Mouse (Mus musculus): ENCODE results near the gene Hist2h3c2. TPM values are rescaled to one million over a fixed set of nuclear protein-coding genes. Genes with fewer than 3 reads are reported as not detected.
"Not testable (repeated sequence)": the region's sequence is repeated elsewhere in the genome, so short reads cannot be mapped to it uniquely, and the experiment has no call there.

Hist2h3c2 gene
- total RNA-seq (2021), result 100 to 1,000 TPM; 135 to 152 TPM
- long read RNA-seq, experiment 1, result 0 reads
- long read RNA-seq, experiment 2, result 0 reads

DNA sequence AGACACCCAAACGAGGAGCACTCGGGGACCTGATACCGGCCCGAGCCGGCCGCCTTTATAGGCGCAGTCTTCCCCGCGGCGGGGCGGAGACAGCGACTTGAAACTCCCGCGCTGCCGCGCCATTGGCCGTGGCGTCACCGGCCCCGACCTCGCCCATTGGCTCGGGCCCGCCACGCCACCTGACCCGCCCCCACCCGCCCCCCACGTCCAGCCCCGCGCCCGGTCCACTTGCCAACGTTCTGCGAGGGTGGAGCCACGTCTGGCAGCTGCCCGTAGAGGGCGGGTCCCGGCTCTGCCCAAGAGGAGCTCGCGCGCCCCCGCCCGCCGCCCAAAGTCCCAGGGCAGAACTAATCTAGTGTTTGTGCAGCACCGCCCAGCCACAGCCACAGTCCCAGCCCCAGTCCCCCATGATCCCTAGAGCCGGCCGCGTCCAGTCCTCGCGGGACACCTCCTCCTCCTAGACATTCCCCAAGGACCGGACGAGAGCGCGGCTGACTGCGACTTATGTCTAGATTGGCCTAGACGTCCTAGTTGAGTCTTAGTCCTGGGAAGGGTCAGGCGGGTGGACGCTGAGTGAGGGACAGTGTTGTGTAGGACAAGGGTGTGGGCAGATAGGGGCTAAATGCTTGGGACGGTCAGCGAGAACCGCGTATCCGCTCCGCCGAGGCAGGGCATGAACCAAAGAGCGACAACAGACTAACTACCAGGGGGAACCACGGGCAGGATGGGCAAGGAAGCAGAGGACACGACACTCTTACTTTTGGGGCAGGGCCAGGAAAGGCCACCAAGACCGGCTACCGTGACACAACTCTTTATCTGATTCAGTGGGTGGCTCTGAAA lies at the start of gene Hist2h3c2:
Gene Hist2h3c2 (minus strand): TSS at position 174 of the 840 bp plus-strand sequence.
- DNase-seq, result peak; percentile 65

DNA sequence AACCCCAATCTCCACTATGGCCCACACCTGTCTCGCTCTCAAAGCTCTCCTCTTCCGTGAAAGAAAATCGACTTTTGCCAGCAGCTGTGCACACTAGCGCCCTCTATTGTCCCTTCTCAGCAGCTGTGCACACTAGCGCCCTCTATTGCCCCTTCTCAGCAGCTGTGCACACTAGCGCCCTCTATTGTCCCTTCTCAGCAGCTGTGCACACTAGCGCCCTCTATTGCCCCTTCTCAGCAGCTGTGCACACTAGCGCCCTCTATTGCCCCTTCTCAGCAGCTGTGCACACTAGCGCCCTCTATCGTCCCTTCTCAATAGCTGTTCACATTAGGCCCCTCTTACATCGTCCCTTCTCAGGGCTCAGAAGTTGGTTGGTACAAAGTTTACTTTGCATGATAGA lies 48.4 kb upstream of the Hist2h3c2 start:
- not testable (repeated sequence) for DNase-seq

DNA sequence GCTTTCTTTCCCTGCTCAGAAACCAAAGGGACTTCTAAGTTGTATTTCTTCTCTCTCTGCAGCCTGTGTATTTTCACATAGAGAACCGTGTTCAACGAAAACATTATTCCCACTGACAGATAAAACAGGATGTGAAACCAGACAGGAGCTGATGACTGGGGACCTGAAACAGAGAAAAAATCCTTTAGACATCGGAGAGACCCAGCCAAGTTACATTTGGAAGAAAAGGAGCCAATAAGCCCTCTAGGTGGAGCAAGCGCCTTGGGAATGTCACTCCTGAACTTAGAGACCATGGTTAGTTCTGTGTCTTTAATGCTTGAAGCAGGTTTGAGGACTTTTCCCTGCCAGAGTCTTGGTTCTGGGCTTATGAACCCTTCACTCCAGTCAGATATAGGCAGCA lies 45.5 kb upstream of the Hist2h3c2 start:
- DNase-seq, result peak; percentile 49

DNA sequence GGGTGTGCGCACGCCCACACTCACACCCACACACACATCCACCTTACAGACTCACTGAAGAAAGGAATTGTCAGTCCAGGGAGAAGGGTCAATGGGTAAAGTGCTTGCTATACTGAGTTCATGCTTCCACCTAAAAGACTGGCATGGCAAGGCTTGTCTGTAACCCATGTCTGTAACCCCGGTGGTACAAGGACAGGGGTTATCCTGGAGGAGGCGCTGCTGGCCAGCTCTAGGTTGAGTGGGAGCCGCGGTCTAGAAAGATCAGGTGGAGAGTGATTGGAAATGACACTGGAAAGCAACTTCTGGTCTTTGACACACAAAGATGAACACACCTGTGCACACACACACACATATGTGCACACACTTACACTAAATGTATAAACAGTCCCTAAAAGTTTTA lies 41.7 kb upstream of the Hist2h3c2 start:
- no peak for DNase-seq

DNA sequence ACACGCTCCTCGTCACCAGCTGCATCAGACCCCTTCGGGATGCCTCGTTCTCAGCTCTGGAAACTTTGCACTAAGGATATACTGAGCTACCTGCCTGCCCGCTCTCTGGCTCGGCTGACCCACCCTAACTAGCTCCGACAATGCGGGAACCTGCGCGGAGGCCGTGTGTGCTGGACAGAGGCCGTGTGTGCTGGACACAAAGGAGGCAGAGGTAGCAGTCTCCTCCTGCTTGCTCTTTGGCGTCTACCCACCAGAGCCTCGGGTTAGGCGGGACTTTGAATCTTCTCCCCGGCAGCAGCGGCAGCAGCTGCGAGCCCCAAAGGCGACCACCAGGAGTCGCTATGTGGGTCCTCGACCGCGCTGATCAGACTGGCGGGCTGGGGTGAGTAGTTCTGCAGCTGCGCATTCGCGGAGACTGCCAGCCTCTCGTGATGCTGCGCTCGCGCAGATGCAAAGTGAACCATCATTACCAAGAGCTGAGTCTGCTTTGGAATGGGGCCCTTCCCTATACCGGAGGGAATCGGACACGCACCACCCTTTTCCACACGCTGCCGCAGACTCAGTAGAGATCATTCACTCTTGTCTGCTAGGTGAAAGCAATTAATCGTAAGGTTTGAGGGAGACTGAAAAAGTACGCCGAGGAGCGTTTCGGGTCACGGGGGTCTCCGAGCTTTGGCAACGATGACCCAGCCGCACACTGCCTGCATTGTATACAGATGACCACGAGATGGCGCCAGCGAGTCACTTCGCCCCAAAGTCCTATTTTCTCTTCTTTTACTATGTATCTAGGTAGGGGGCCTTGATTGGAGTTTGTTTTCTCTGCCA lies 39.1 kb upstream of the Hist2h3c2 start:
- DNase-seq, result peak; percentile 94

DNA sequence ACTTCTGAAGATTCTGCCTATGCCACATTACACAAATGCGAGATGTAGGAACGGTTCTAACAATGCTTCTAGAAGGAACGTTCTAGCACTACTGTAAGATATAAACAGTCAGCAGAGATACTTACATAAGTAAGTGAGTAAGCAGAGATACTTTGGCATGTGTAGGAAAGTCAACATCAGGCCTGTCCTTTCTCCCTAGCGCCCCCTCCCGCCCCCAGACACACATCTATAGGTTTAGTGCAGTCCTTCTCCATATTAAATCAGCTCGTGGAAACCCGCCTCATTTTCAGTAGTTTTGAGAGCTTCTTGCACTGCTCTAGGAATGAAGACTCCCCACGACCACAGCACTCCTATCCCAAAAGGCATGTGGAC lies 38.5 kb upstream of the Hist2h3c2 start:
- DNase-seq, result peak; percentile 38

DNA sequence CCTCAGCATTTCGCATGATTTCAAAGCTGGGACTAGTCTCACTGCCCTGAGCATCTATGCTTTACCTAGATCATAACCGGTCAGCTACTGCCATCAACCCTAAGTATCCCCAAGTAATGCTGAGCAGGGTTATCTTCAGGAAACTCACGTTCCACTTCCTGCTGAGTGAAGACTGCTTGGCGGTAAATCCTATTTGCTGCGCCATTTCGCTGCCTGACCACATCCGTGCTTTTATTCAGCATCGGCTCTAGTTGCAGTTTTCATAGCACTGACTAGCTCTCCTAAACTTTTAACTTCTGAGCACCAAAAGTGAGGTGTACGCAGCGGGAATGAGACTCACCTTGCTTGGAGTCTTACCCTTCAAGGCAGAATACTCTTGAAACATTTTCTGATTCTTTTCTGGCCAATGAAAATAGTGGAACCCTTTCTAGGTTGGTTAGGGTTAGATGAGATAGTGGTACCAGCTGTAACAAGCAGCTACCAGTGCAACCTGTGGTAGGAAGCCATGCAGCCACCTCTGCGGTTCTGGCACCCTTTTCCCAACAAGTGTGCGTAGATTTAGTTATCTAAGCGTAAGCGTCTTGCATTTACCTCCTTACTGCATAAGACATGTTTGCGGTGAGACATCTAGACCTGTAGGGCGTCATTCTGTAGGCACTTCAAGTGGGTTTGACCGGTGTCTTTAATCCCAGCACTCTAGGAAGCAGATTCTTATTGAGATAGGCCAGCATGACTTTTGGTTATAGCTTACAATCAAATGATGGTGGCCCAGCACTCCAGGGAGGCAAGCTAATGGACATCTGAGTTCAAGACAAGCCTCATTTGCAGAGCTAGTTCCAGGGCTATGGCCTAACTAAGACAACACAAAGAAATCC lies 34.9 kb upstream of the Hist2h3c2 start:
- DNase-seq, result no peak

DNA sequence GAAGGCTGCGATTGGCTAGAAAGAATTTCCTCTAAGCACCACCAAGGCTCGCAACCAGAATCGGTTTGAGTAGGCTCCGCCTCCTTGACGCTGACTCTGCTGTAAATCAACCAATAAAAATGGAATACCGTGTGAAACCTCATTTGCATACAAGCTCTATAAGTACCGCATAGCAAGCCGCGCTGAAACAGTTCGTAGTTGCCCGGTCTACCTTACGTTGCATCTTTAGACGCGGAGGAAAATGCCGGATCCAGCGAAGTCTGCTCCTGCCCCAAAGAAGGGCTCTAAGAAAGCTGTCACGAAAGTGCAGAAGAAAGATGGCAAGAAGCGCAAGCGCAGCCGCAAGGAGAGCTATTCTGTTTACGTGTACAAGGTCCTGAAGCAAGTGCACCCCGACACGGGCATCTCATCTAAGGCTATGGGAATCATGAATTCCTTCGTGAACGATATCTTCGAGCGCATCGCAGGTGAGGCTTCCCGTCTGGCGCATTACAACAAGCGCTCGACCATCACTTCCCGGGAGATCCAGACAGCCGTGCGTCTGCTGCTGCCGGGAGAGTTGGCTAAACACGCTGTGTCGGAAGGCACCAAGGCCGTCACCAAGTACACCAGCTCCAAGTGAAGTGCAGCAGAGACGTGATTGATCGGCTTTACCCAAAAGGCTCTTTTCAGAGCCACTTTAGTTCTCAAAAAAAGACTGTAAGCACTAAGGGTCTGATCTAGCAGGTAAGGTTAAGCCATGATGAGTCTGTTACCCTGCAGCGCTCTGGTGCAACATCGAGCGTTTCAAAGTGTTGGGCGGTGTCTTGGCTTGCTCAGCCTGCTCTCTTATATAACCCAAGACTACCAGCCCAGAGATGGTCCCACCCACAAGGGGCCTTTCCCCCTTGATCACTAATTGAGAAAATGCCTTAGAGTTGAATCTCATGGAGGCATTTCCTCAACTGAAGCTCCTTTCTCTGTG lies 30.9 kb upstream of the Hist2h3c2 start, which contains the start of gene Hist2h2bb:
Gene Hist2h2bb (plus strand): TSS at position 242 of the 964 bp plus-strand sequence.
- DNase-seq, result peak; percentile 89

DNA sequence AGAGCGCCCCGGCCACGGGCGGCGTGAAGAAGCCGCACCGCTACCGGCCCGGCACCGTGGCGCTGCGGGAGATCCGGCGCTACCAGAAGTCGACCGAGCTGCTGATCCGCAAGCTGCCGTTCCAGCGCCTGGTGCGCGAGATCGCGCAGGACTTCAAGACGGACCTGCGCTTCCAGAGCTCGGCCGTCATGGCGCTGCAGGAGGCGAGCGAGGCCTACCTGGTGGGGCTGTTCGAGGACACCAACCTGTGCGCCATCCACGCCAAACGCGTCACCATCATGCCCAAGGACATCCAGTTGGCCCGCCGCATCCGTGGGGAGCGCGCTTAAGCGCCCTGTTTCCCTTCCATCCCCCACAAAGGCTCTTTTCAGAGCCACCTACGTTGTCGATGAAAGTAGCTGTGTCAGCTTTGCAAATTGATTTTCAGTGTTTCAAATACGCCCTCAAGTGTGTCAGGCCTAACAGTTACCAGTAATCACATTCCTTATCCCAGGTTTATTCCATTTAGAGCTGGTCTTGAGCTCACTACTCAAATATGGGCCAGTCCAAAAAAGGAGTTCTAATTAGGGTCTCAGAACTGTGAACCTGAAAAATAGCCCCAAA lies 29.9 kb upstream of the Hist2h3c2 start:
- peak; percentile 26 for DNase-seq

DNA sequence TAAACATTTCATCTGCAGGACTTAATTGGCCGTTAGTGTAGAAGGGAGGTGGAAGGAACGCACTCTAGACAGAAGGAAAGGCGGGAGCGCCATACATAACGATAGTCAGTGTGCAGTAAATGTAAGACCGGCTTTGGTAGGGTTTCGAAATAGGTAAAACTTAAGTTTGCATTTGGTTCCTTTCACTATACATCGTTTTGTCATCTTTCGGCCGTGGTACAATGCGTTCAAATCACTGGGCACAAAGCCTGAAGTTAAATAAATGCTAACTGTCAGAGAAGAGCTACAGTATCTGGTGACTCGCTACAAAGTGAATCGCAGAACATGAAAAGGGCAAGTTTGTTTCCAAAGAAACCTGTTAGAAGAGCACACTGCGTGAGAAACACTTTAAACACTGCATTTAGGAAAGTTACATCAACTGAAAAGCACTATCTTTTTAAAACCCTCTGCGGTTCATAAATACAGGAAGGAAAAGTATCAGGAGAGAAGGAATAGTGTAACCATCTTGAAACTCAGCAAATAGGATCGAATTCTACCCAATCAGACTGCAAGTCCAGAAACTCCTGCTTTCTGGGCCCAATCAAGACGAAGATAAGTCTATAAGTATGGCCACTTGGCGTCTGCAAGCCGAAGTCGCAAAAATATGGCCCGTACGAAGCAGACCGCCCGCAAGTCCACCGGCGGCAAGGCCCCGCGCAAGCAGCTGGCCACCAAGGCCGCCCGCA lies 29.3 kb upstream of the Hist2h3c2 start, which contains the start of gene Hist2h3b:
Gene Hist2h3b (plus strand): TSS at position 604 of the 725 bp plus-strand sequence.
- peak; percentile 91 for DNase-seq

DNA sequence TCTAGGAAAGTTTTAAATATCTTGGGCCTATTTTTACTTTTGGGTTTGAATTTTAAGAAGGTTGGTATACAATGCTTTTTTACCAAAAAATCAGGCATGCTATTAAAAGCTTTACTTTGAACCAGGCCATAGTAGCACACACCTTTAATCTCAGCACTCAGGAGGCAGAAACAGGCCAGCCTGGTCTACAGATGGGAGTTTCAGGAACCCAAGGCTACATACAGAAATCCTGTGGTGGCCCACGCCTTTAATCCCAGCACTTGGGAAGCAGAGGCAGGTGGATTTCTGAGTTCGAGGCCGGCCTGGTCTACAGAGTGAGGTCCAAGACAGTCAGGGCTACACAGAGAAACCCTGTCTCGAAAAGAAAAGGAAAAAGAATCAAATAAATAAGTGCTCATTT lies 28.6 kb upstream of the Hist2h3c2 start:
- no peak for DNase-seq

DNA sequence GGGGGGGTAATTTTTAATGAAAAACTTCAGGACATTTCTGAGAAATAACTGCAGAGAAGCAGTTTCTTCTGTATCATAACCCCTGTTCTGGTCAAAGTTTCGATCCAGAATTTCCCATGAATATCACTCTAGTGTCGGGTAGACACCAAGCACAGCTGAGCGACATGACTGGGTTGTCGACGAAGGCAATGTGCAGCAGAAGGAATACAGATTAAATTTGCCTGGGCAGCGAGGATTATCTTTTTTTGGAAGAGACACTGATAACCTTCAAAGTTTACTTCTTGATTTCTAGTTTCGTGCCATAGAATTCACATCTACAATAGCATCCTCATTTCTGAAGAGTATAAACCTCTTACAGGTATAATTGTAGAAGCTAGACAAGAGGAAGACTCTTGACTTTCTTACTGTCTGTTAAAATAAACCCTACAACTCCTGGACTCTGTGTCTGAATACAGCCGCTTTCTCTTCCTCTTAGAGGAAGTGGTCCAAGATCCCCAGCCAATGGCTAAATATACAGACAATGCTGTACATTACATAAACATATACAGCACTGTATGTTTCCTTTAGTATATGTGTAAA lies 27.3 kb upstream of the Hist2h3c2 start:
- no peak for DNase-seq

DNA sequence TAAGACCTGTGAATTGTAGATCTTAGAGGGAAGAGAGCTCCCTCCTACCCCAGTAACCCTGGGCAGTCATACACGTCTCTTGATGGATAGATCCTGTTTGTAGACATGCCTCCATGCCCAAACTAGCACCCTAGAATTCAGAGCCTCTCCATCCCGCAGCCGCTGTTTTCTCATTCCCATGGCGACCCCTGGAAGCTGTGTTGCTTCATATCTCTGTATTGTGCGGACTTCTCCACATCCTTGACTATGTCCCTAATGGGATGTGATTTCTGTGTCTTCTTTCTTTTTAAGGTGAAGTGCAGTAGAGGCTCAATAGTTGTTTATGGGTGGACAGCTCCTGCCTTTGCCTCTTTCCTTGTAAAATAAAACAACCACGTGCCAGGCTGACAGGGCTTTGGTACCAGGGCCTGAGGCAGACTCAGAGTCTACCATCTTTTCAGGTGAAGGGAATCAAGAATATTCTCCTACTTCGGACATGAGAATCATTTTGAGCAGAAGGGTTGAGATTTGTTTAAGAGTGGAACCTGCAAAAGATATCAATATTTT lies 25.6 kb upstream of the Hist2h3c2 start:
- no peak for DNase-seq

DNA sequence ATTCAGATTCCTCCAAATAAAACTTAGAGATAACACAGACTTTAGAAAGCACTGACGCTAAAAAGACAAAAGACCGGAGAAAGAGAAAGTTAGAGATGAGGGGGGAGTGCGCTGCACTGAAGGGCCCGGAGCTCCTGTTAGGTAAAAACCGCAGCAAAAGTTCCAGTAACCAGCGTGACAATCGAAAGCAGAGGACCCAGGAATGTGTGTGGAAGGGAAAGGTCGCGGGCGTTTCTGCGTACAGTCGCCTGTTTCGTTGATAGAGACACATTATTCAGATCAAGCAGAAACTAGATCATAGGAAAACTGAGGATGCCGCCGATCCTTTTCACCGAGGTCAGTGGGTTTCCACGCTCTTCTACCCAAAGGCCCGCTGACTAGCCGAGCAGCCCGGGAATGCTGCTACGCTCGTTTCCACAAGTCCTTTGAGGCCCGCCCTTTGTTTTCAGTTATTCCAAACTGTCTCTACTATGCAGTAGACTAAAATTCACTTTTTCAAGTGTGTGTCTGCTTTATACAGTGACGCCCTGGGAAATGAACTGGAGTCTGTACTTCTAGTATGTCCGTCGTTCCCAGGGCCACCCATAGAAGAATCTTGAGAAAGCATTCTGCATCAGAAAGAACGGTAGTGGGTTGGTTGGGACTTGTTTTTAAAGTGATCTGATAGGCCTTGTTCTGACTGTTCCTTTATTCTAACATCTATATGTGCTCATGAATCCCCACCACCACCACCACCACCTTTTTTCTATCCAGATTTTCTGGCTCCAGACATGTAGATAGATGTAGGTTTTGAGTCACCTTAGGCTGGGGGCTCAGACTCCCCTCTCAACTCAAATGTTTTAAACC lies 24.9 kb upstream of the Hist2h3c2 start:
- peak; percentile 66 for DNase-seq

DNA sequence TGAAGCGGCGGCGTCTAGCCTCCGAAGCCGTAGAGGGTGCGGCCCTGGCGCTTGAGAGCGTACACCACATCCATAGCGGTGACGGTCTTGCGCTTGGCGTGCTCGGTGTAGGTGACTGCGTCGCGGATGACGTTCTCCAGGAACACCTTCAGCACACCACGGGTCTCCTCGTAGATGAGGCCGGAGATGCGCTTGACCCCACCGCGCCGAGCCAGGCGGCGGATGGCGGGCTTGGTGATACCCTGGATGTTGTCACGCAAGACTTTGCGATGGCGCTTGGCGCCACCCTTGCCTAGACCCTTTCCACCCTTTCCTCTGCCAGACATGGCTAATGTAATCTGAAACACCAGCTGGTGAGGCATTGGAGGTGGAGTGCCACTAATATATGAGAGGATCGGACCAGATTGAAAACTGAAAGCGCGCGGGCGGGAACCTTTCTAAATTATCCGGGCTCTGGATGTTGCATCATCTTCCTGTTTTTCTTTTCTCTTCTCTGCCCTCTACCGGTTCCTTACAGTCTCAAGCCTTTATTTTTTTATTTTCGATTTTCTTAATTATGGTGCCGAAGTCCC lies 24.1 kb upstream of the Hist2h3c2 start, which contains the start of gene Hist2h4:
Gene Hist2h4 (minus strand): TSS at position 333 of the 572 bp plus-strand sequence.
- DNase-seq, result peak; percentile 95

DNA sequence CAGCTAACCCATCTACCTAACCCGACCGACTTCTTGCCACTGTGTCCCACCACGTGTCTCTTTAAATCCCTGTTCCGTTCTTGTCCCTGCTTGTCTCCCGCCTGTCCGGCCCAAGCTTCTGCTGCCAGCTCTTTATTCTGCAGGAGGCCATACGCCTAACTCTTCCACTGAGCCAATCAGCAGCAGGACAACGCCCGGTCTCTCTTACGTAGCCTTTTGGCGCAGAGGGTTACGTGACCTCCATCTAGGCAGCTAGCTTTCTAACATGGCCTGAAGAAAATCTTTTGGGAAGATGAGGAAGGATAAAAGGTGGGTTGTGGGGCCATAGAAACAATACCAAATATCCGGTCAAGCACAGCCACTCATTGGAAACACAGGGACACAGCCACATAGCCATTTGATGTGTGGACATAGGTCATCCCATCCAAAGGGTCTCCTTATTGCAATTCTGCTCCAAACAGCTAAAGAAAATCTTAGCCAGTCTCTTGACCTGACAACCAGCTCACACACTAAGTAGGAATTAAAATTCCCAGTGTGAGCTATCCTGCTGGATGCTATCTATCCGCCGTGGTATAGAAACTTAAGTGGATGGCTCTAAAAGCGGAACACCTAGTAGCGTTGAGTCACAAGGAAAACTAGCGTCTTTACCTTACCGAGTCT lies 23.4 kb upstream of the Hist2h3c2 start:
- DNase-seq, result peak; percentile 88

DNA sequence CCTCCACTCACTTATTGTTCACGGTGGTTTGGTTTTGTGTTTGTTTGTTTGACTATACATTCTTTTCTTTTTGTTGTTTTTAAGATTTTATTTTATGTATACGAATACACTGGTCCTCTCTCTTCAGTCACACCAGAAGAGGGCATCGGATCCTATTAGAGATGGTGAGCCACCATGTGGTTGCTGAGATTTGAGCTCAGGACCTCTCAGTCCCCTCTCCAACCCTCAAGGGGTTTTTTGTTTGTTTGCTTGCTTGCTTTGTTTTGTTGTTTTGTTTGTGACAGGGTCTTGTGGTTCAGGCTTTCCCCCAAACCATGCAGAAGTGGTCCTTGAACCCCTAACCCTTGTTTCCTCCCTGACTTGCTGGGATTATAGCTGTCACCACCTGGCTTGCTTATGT lies 22.7 kb upstream of the Hist2h3c2 start:
- DNase-seq, result no peak
